Mouse (Mus musculus): ENCODE measurements around the gene Rnf208. TPM values are rescaled to one million over a fixed set of nuclear protein-coding genes. Genes with fewer than 3 reads are reported as not detected.

The Rnf208 gene
- polyA plus RNA-seq, 1 experiment: 12.9 TPM

GRCm38 (mm10) chr2:25224766-25225752 is 17.0 kb upstream of the Rnf208 start:
- DNase-seq (ENCODE audit: low spot score): peak; percentile 89

- DNase-seq (ENCODE audit: low spot score): no peak
Observed at GRCm38 (mm10) chr2:25225811-25226379, 16.2 kb upstream of the Rnf208 start.

GRCm38 (mm10) chr2:25226864-25227263 is 15.2 kb upstream of the Rnf208 start:
- DNase-seq (ENCODE audit: low spot score): no peak

GRCm38 (mm10) chr2:25227406-25227805 is 14.6 kb upstream of the Rnf208 start:
- DNase-seq (ENCODE audit: low spot score): no peak

- peak; percentile 74 for DNase-seq (ENCODE audit: low spot score)
Observed at GRCm38 (mm10) chr2:25228431-25228889, 13.6 kb upstream of the Rnf208 start.

GRCm38 (mm10) chr2:25228995-25229530 is 13.0 kb upstream of the Rnf208 start:
- no peak for DNase-seq (ENCODE audit: low spot score)

GRCm38 (mm10) chr2:25229582-25229981 is 12.5 kb upstream of the Rnf208 start:
- no peak for DNase-seq (ENCODE audit: low spot score)

GRCm38 (mm10) chr2:25230581-25230980 is 11.5 kb upstream of the Rnf208 start:
- DNase-seq (ENCODE audit: low spot score): no peak

- DNase-seq (ENCODE audit: low spot score): no peak
Observed at GRCm38 (mm10) chr2:25231038-25231437, 11.0 kb upstream of the Rnf208 start.

GRCm38 (mm10) chr2:25233421-25233820 is 8.6 kb upstream of the Rnf208 start:
- DNase-seq (ENCODE audit: low spot score): no peak

GRCm38 (mm10) chr2:25234050-25234449 is 8.0 kb upstream of the Rnf208 start, which contains the start of gene Slc34a3:
Gene Slc34a3, minus strand, starts transcription at chr2:25234364.
- DNase-seq (ENCODE audit: low spot score): no peak

GRCm38 (mm10) chr2:25234551-25235220 is 7.4 kb upstream of the Rnf208 start:
- DNase-seq (ENCODE audit: low spot score): no peak

GRCm38 (mm10) chr2:25236614-25237013 is 5.4 kb upstream of the Rnf208 start, which contains the start of gene Rnf224:
Gene Rnf224, minus strand, starts transcription at chr2:25236787.
- DNase-seq (ENCODE audit: low spot score): no peak

GRCm38 (mm10) chr2:25237522-25237921 is 4.5 kb upstream of the Rnf208 start:
- no peak for DNase-seq (ENCODE audit: low spot score)

- no peak for DNase-seq (ENCODE audit: low spot score)
Observed at GRCm38 (mm10) chr2:25238106-25238505, 3.9 kb upstream of the Rnf208 start.

- no peak for DNase-seq (ENCODE audit: low spot score)
Observed at GRCm38 (mm10) chr2:25239766-25240165, 2.3 kb upstream of the Rnf208 start.

GRCm38 (mm10) chr2:25240310-25240709 is 1.7 kb upstream of the Rnf208 start:
- no peak for DNase-seq (ENCODE audit: low spot score)

GRCm38 (mm10) chr2:25240723-25241437 is 1.2 kb upstream of the Rnf208 start:
- no peak for DNase-seq (ENCODE audit: low spot score)

GRCm38 (mm10) chr2:25241438-25241775 is 648 bp upstream of the Rnf208 start:
- no peak for DNase-seq (ENCODE audit: low spot score)

GRCm38 (mm10) chr2:25243342-25243741 is 1.3 kb downstream of the Rnf208 start:
- DNase-seq (ENCODE audit: low spot score): no peak

GRCm38 (mm10) chr2:25244144-25244543 is 2.1 kb downstream of the Rnf208 start:
- DNase-seq (ENCODE audit: low spot score): no peak
